Mouse (Mus musculus) small intestine, adult 10 weeks (tissue): ENCODE results near the gene Wdr70. TPM values are rescaled to one million over a fixed set of nuclear protein-coding genes. Genes with fewer than 3 reads are reported as not detected.

Experiments used
- polyA plus RNA-seq: library from polyadenylated mRNA; stranded (reverse); fragments of 350-450 nt; fragmentation: Illumina TruSeq; extraction: RNeasy Lipid Tissue Mini Kit (QIAGEN cat#74804); gene quantifications from one replicate; pipeline ENCODE4 v1.2.3, GENCODE M21; 2014; ENCODE audit warnings: low replicate concordance

Gene Wdr70
- polyA plus RNA-seq: 18.9 TPM

DNA sequence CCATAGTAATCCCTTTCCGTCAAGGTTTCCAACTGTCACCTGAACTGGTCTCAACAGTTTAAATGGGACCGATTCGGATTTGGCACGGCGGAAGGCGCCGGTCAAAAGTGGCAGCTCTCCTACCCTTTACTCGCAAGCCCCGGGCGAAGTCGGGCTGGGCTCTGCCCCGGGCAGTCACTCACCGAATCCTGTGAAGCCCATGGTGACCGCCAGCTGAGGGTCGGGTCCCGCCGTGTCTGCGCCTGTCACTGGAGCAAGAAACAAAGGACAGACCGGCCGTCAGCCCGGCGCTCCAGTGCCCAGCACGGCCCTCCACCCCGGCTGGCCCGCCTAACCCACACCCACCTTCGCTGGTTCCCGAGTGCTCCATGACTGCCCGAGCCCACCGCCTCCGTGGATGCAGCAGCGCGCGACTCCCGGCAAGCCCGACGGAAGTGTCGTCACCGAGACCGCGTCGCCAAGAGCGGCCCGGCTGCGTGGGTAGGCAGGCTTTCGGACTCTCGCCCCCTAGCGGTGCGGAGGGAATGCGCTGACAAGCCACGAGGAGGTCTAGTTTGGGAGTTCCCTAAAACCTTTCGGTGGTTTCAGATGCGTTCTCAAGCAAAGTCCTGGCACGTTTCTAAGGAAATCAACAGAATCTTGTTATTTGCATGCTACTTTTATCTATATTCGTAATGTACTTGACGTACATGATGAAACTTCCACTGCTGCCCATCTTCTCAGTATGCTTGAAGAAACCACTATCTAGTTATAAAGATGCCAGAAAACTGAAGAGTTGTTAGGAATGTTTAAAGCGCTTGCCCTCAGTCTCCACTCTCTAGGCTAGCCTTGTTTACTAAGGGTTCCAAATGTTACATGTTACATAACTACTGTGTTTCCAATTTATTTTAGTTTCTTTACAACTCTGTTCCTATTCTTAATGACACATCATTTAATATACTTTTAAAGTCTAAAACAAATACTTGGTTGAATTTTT, at the start of gene Wdr70:
TSS of gene Wdr70 (minus strand) at position 436 of the 976 bp plus-strand sequence.

DNA sequence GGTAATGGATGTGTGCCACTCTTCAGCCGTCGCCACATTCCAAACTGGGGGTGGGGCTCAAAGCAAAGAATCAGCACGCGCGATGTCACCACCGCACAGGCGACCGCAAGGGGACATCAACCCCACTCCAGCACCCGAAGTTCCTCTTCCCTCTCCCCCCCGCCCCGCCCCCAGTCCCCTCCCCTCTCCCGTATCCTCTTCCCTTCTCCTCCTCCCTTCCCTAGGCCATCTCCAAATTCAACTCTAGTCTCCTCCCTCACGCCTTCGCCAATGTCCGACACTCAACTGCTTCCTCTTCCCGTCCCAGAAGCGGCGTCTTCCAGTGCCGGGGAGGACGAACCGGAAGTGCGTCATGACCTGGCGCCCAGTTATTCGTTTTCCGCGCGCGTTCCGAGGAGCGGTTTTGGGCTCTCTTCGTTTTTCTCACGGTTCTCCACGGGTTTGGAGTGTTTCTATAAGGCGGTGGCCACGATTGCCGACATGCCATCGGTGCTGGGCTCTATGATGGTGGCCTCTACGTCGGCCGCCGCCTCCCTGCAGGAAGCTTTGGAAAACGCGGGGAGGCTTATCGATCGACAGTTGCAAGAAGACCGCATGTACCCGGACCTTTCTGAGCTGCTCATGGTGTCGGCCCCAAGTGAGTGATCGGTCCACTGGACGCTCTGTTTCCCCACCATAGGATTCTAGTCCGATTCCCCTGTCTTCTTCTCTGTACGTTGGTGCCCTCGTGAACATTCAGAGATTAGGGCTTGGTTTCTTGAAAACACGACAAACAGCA, 10.1 kb upstream of the Wdr70 start, which contains the start of gene Nup155:
TSS of gene Nup155 (plus strand) at position 308 of the 778 bp plus-strand sequence.

Other genes starting within 250 kb of the Wdr70 start
- 14.1 TPM for gene Nup155, start 10.1 kb upstream of the Wdr70 start, polyA plus RNA-seq
- gene Cplane1, start 69.9 kb upstream of the Wdr70 start, polyA plus RNA-seq: 2.2 TPM